Mouse (Mus musculus) spleen, postnatal 0 days (tissue): ENCODE measurements around the gene Itprid2. TPM values are rescaled to one million over a fixed set of nuclear protein-coding genes. Genes with fewer than 3 reads are reported as not detected.

Experiments
- polyA plus RNA-seq: library from polyadenylated mRNA; unstranded; fragments of >200 nt; fragmentation: Nextera tagmentation; extraction: Ambion mirVana; gene quantifications from 2 replicates; pipeline ENCODE4 v1.2.1, GENCODE M21; 2015

Itprid2 gene
- 4.1 and 5.0 TPM in 2 replicates for polyA plus RNA-seq

DNA sequence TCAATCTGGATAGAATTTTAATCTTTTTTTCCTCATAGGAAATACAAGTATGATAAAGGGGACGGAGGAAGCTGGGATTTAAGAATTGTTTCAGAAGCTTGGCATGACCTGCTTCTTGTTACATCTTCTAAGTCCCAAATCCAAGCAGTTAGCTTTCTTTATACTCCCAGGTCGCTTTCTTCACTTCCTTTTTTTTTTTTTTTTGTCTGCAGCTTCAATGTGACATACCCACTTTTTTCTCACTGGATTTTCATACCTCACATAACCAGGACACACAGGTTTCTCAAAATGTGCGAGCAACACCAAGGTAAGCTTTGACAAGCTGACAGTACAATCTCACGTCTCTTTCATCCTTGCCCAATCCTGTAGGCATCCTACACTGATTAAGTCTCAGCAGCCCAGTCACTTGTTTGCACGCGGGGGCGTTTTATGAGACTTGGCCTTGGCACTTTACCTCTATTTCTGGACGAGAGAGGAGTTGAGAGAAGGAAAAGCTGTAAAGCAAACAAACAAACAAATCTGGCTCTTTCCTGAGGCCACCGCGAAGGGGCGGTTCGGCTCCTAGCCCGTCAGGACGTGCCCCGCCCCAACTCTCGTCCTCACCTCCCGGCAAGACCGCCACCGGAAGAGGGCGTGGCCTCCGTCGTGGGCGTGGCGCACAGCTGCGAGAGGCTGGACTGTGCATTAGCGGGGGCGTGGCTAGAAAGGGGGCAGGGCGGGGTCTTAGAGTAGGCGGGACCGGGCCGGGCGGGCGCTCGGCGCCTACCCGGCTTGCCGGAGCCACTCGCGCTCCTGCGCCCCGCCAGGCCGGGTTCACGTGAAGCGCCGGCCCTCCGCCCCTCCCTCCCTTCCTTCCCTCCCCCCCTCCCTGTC, at the start of gene Itprid2:
Gene Itprid2, plus strand, starts transcription at position 825 of the 873 bp plus-strand sequence.

DNA sequence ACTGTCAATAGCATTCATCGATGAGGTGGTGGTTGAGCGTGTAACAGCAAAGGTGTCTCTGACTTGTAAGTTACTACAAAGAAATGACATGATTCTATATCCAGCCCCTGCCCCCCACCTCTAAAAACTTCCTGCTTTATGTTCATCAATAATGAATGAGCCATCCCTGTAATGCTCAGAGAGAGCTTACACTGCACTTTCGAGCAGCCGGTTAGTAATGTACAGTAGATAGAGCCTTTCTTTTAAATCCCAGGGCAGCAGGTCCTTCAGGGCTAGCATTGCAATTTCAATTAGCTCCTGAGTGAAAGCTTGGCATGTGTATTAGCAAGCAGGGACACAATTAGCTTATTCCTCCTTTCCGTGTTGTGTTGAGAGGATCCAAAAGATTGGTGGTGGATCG, 72.4 kb downstream of the Itprid2 start, which contains the start of gene Ppp1r1c:
Gene Ppp1r1c, plus strand, starts transcription at position 206 of the 400 bp plus-strand sequence.

Other genes with a start within 250 kb of the Itprid2 start
- gene Neurod1, start 178.6 kb upstream of the Itprid2 start, polyA plus RNA-seq: 0.06 TPM in 1 of 2 replicates, not detected in the other
- 5.2 and 6.5 TPM in 2 replicates for gene Cerkl, start 178.6 kb upstream of the Itprid2 start, polyA plus RNA-seq
- gene Ppp1r1c, start 72.4 kb downstream of the Itprid2 start, polyA plus RNA-seq: not detected in 2 replicates